Mouse (Mus musculus) liver, adult (tissue): ENCODE results near the gene Rgs17.

ENCODE experiments used
- GATA4 ChIP-seq: IDR thresholded peaks from 2 replicates; pipeline ENCODE4 v1.6.1; 2014; ENCODE audit warnings: mild to moderate bottlenecking, low read length; ENCODE audit not compliant: insufficient replicate concordance

Rgs17 gene

DNA sequence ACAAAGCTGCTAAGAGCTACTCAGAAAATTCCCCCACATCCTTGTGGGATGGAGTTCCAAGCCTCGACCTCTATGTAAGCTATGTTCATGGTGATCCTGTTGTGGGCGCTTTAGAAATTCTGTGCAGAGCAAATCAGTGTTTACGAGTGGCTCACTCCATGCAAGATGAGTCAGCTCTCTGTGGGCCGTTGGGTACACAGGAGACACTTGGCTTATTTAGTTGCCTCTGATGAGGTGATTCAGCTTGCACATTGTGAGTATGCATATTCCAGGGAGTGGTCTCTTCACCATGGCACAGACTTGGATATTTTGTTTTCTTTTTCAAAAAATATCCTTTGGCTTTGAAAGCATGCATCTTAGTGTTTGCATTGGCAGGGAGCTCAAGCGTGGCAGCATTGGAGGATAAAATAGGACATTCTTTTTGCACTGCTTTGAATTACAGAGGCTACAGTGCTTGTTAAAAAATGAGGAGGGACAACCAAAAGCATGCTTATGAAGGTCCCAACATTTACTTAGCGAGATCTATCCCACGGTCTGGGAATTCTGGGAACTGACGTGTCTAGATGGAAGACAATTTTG, 68.8 kb downstream of the Rgs17 start:
- TF ChIP-seq GATA4: no peak

DNA sequence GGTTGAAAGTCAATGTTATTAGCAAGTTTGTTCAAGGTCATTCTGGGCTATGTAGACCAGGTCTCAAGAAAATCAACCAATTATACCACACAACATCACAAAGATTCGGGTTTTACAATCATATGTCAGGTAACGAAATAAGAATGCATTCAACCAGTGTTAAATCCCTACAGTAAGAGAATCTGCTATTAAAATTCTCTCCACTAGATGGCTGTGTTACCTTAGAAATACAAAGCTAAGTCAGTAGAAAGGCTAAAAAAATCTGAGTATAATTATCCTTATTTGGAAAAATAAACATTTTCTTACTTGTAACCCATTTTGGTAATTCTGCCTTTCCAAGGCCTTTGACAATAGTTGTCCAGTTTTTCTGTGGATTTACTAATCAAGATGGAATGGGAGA, 75.3 kb downstream of the Rgs17 start:
- TF ChIP-seq GATA4: no peak

- no peak for TF ChIP-seq GATA4
Measured at GRCm38 (mm10) chr10:5841369-5841768, 80.8 kb downstream of the Rgs17 start.

GRCm38 (mm10) chr10:5826336-5827025, 95.7 kb downstream of the Rgs17 start:
- no peak for TF ChIP-seq GATA4

GRCm38 (mm10) chr10:5824779-5825178, 97.4 kb downstream of the Rgs17 start:
- no peak for TF ChIP-seq GATA4

DNA sequence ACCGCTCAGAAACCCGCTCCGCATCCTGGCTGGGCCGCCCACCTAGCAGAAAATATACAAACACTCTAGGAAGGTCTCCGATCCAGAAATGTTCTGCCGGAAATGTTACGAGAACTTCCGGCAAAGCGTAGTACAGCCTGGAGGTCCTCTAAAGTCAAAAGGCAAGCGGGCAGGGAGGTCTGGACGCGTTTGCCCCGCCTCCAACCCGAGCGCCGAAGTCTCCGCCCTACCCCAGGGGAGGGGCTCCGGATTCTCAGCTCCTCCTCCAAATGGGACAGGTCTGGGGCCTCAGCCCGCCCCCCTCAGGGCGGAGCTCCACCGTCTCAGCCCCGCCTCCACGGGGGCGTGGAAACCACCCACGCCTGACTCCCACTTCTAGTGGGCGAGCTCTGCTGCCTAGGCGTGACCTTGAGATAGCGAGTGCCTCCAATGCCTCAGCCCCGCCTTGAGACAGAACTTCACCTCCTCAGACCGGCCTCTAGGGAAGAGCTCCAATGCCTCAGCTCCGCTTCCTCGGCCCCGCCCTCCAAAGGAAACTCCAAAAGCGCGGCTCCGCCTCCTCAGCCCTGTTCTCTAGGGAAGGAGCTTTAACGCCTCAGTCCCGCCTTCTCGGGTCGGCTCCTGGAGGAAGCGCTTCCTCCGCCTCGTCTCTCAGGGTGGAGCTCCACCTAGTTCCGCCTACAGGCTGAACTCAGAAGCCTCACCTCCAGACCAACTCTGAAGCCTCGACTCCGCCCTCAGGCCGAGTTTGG, 98.3 kb downstream of the Rgs17 start, which contains the start of gene Mtrf1l:
Mtrf1l (minus strand) TSS at position 171 of the 752 bp plus-strand sequence.
- TF ChIP-seq GATA4: peak; percentile 72; the same call in 1 of the 2 replicates

DNA sequence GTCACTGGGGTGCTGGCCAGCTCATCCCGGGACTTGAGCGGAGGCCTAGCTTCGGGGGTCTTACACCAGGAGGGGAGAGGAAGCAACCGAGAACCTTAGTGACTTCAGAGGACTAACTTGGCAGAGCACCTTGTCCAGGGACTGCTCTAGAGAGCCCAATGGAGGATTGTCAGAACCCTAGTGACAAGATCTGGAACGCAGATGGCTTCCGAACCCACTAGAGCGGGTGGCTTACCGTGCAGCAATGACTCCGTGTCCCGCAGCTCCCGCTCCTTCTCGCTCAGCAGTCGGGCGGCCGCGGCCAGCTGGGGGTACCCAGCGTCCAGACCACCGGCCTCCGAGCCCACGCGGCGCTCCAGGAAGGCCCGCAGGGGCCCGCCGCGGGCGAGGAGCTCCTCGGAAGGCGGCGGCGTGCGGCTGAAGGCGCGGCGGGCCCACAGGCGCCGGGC, 98.9 kb downstream of the Rgs17 start:
- TF ChIP-seq GATA4: no peak

DNA sequence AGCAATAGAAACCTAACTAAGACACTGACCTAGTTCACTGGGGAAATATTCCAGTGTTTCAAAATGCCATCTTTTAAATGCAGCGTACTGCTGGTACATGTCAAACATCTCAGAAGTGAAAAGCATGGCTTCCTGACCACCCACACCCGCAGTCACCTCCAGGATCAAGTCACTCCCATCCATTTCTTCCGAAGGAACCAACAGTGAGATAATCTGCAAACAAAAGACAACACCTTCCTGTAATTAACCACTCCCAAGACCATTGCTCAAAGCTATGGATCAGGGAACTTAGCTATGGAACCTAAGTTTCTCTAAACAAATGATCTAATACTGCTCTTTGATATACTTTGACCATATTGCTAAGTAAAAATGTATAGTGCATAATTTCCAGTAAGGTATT, 103.4 kb downstream of the Rgs17 start:
- TF ChIP-seq GATA4: no peak

DNA sequence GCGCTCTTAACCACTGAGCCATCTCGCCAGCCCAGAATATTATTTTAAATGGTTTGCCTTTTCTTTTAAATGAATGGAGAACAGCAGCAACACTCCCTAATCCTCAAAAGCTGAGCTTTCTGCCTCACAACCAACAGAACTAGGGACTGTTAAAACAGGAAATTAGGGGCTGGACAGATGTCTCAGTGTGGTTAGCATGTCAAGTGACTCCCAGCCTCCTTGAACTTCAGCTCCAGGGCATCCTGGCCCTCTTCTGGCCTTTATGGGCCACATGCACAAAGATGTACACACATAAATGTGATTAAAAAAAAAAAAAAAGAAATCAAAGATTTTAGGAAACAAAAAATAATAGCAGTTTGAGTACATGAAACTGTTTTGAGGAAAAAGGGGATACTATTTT, 106.2 kb downstream of the Rgs17 start:
- TF ChIP-seq GATA4: no peak

DNA sequence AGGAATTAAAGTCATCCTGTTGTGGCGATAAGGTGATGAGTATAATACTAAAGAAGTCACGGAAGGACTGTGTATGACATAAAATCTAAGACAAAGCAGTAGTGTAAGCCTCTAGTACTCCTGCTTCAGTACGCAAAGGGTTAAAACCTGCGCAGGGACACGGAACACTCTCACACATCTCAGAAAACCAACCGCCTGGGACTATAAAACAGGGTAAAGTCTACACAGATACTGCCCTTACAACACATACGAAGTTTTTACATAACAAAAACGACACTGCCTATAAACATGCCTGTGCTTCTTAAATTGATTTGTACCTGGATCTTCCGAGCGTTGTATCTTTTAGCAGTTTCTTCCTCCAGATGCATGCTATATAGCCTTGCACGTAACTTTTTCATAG, 108.5 kb downstream of the Rgs17 start:
- TF ChIP-seq GATA4: no peak

DNA sequence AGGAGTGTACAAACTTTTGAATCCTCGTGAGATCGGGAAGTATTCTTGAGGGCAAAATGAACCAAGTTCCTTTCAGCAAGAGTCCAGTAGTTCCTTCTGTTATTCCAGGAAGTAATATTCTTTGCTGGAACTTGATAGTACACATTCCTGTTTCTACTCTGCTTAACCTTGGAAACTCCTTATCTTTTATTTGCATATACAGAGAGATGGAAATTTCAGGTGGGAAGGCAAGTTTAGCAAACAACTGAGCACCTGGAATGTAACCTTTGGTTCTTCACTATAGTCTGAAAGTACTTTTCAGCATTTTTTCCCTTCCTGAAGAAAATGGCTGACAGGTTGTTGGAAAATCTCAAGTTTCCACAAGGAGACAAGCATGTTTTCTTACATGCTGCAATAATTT, 114.5 kb downstream of the Rgs17 start:
- no peak for TF ChIP-seq GATA4

DNA sequence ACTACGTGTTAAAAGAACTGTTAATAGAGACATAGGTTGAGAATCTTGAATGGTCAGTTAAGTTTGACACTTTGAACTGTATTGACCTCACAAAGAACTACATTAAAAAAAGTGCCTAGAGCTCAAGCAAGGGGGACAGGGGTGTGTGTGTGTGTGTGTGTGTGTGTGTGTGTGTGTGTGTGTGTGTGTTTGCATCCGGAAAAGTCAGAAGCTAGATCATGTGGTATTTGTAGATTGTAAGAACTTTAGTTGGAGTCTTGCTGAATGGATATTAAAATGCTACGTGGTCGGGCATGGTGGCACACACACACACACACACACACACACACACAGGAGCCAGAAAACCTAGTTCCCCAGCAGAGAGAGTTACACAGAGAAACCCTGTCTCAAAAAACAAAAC, 115.2 kb downstream of the Rgs17 start:
- no peak for TF ChIP-seq GATA4

GRCm38 (mm10) chr10:5806416-5806815, 115.8 kb downstream of the Rgs17 start:
- TF ChIP-seq GATA4: no peak

- TF ChIP-seq GATA4: peak; percentile 16; the same call in 1 of the 2 replicates
Measured at GRCm38 (mm10) chr10:5805731-5806307, 116.4 kb downstream of the Rgs17 start.

DNA sequence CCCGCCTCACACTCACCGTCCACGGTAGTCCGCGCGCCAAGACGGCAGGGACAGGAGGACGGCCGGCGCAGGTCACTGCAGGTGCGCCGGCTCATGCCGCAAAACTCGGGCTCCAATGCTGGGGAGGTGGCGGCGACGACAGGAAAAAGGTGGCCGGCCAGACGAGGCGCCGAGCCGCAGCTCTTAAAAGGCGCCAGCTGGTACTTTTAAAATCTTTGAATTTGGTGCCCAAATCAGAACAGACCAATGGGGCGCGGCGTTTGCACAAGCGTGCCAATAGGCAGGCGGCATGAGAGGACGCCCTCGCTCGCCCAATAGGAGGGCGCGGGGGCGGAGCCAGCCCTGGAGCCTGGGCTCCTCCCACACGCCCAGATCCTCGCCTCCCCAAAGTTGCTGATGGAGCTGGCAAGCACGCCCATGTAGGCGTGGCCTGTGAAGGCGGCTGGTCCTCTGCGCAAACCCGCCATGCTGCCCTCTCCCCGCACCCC, 116.9 kb downstream of the Rgs17 start, which contains the start of gene Fbxo5:
Fbxo5 (minus strand) TSS at position 358 of the 488 bp plus-strand sequence.
- no peak for TF ChIP-seq GATA4

GRCm38 (mm10) chr10:5804691-5805156, 117.5 kb downstream of the Rgs17 start:
- no peak for TF ChIP-seq GATA4

DNA sequence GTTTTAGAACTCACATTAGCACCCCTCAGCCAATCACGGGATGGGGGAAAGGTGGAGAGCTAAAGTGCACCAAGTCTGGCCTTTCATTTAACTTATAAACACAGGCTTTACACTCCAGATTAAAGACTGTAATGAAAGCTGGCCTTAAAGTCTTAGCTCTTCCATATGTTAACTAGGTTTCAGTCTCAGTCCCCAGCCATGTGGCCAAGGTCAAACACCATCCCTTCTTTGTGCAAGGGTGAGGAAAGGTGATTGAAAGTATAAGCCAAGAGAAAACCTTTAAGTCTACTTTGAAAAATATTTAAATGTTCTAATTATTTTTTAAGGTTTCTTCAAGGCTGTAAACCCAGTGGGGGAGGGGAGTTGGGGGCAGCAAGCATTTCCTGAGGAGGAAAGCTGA, 118.5 kb downstream of the Rgs17 start:
- no peak for TF ChIP-seq GATA4
